Mouse (Mus musculus): ENCODE measurements at regions not wholly inside any gene's neighbourhood (a gene's known extent, or its start where the extent isn't known, plus 50 kb on each side); places are given as distances from the start of the nearest gene placed in this dataset.
A peak's percentile ranks its signal among the peaks of the same experiment; 100 is the strongest.

GRCm38 (mm10) chr12:54537690-54538319 is 118.6 kb downstream of the Sptssa start:
- Histone ChIP-seq H3K4me2 (replicated peaks) (no peak overlapping the region), H3K27me3 (no peaks in the 10 kb centered on the region), H3K4me3 (no peak overlapping the region), H3K9me3 (no peaks in the 10 kb centered on the region), H3K4me1 (0 out of 2 replicates have a peak, but pooled peaks cover 8% of the 10 kb centered on the region), H3K9ac (no peak overlapping the region), H3K27ac (no peak overlapping the region), H3K36me3 (no peaks in the 10 kb centered on the region)
- 84% methylated on average over 7 of the region's 7 CpGs for WGBS
- ATAC-seq (ENCODE audit: low FRiP score, low read depth) = no peak

- no peaks in the 10 kb centered on the region for H3K9me3 ChIP-seq
- H3K36me3 ChIP-seq = no peaks in the 10 kb centered on the region
- H3K4me3 ChIP-seq = no peak overlapping the region
- no peak overlapping the region for H3K4me2 ChIP-seq (replicated peaks)
- 65% methylated on average over 7 of the region's 7 CpGs for WGBS
- no peak for ATAC-seq (ENCODE audit: low FRiP score, low read depth)
- no peaks in the 10 kb centered on the region for H3K27me3 ChIP-seq
- no peak overlapping the region for H3K9ac ChIP-seq
- H3K27ac ChIP-seq = 0 out of 2 replicates have a peak overlapping the region, but pooled peaks have one; percentile 3
- H3K4me1 ChIP-seq = 0 out of 2 replicates have a peak, but pooled peaks cover 8% of the 10 kb centered on the region
These were observed 119.4 kb downstream of the Sptssa start for GRCm38 (mm10) chr12:54537022-54537421.

DNA sequence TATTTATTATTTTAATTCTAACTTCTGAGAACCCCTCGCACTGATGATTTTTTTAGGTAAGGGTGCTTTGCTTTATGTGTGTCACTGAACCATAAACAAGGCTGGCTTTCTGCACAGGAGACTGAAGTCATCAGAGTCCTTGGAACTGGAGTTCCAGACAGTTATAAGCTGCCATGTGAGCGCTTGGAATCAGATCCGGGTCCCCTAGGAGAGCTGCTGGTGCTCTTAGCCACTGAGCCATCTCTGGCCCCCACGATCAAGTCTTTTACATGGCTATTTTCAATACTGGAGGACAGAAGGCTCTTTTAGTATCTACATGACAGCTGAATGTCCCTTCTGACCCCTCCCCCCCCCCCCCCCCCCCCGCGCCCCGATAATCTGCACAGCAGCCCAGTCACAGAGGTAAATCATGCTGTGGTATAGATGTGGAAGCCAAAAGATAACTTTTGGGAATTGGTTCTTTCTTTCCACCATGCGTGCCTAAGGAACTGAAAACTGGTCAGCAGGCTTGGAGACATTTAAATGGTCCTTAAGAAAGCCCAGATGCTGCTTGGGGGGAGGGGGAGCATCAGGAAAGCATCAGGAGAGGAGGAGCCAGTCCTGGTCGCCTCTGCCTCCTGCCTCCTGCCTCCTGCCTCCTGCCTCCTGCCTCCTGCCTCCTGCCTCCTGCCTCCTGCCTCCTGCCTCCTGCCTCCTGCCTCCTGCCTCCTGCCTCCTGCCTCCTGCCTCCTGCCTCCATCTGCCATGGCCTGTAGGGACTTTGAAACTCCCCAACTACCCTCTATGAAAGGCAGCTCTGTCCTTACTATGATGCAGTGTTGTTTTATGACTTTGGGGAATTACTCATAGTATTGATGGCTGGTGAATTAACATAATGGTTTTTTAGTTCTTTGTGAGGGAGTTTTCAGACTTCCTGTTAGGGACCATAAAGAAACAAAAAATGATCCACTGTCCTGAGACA is 120.5 kb downstream of the Sptssa start:
- no peak overlapping the region for H3K4me2 ChIP-seq (replicated peaks)
- H3K4me1 ChIP-seq = 0 out of 2 replicates have a peak, but pooled peaks cover 8% of the 10 kb centered on the region
- H3K27me3 ChIP-seq = no peaks in the 10 kb centered on the region
- H3K9ac ChIP-seq = no peak overlapping the region
- WGBS = 47% methylated on average over 8 of the region's 9 CpGs
- no peaks in the 10 kb centered on the region for H3K9me3 ChIP-seq
- no peak for ATAC-seq (ENCODE audit: low FRiP score, low read depth)
- H3K4me3 ChIP-seq = no peak overlapping the region
- H3K27ac ChIP-seq = no peak overlapping the region; the same call in 1 of the 2 replicates
- H3K36me3 ChIP-seq = no peaks in the 10 kb centered on the region

DNA sequence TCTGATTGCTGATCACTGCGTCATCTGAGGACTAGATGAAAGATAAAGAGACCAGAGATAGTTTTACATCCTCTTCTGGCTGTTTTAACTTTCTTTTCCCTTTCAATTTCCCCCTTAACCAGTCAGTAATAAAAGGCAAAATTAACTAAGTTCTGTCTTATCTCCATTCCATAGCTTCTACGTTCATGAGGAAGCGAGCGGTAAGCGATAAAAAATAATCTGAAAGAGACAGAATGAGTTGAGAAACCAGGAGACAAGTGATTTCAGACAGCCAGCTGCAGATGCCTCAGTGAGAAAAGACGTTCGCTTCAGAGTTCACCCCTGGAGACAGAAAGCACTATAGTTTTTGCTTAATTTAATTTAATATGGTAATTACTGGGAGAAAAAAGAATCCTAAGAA is 121.5 kb downstream of the Sptssa start:
- H3K9me3 ChIP-seq = no peaks in the 10 kb centered on the region
- ATAC-seq (ENCODE audit: low FRiP score, low read depth) = no peak
- no peaks in the 10 kb centered on the region for H3K27me3 ChIP-seq
- H3K9ac ChIP-seq = no peak overlapping the region
- H3K4me3 ChIP-seq = no peak overlapping the region
- H3K27ac ChIP-seq = no peak overlapping the region
- H3K4me2 ChIP-seq (replicated peaks) = no peak overlapping the region
- no peaks in the 10 kb centered on the region for H3K36me3 ChIP-seq
- H3K4me1 ChIP-seq = 0 out of 2 replicates have a peak, but pooled peaks cover 8% of the 10 kb centered on the region
- WGBS = 64% methylated on average over 7 of the region's 7 CpGs

GRCm38 (mm10) chr12:54533134-54533533 is 123.2 kb downstream of the Sptssa start:
- Histone ChIP-seq H3K27me3 (no peaks in the 10 kb centered on the region), H3K36me3 (no peaks in the 10 kb centered on the region), H3K27ac (no peak overlapping the region), H3K4me3 (no peak overlapping the region), H3K4me1 (0 out of 2 replicates have a peak, but pooled peaks cover 8% of the 10 kb centered on the region), H3K9ac (no peak overlapping the region), H3K9me3 (no peaks in the 10 kb centered on the region), H3K4me2 (replicated peaks) (no peak overlapping the region)
- no peak for ATAC-seq (ENCODE audit: low FRiP score, low read depth)
- WGBS = 55% methylated on average over 5 of the region's 5 CpGs

DNA sequence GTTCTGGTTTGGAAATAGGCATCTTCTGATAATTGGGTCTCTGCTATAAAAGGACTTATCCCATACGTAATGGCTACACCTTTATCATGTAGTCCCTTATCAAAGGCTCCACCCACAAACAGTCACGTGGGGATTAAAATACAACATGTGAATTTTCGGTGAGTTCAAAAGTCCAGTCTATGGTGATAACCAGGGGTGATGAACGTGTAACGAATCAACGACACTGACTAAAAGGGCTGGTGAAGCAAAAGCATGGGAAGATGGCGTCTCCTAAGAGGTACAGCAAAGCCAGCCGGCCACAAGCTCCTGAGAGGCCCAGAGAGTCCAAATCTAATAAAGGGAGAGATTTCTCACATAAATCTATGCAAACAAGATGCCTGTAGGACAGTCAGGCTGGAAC is 124.3 kb downstream of the Sptssa start:
- H3K9ac ChIP-seq = no peak overlapping the region
- H3K4me3 ChIP-seq = no peak overlapping the region
- no peaks in the 10 kb centered on the region for H3K27me3 ChIP-seq
- no peak for ATAC-seq (ENCODE audit: low FRiP score, low read depth)
- H3K4me2 ChIP-seq (replicated peaks) = no peak overlapping the region
- H3K36me3 ChIP-seq = no peaks in the 10 kb centered on the region
- H3K4me1 ChIP-seq = 0 out of 2 replicates have a peak, but pooled peaks cover 8% of the 10 kb centered on the region
- 89% methylated on average over 8 of the region's 8 CpGs for WGBS
- no peaks in the 10 kb centered on the region for H3K9me3 ChIP-seq
- no peak overlapping the region for H3K27ac ChIP-seq

DNA sequence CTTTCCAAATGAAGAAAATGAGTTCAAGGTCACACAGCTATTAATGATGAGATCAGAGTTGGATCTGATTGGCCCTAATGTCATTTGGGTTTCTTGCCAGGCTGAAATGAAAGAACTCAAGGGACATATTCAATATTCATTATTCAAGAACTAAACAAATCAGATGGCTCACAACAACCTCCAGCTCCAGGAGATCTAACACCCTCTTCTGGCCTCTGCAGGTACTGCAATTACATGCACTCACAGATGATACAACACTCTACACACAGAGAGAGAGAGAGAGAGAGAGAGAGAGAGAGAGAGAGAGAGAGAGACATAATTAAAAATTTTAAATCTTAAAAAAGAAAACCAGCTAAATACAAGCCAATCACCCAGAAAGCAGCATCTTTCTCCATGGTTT is 128.3 kb downstream of the Sptssa start:
- H3K9ac ChIP-seq = no peak overlapping the region
- no peak for ATAC-seq (ENCODE audit: low FRiP score, low read depth)
- H3K4me3 ChIP-seq = no peak overlapping the region
- H3K4me2 ChIP-seq (replicated peaks) = no peak overlapping the region
- no peaks in the 10 kb centered on the region for H3K4me1 ChIP-seq
- no peaks in the 10 kb centered on the region for H3K9me3 ChIP-seq
- H3K36me3 ChIP-seq = no peaks in the 10 kb centered on the region
- H3K27ac ChIP-seq = no peak overlapping the region
- no peaks in the 10 kb centered on the region for H3K27me3 ChIP-seq

DNA sequence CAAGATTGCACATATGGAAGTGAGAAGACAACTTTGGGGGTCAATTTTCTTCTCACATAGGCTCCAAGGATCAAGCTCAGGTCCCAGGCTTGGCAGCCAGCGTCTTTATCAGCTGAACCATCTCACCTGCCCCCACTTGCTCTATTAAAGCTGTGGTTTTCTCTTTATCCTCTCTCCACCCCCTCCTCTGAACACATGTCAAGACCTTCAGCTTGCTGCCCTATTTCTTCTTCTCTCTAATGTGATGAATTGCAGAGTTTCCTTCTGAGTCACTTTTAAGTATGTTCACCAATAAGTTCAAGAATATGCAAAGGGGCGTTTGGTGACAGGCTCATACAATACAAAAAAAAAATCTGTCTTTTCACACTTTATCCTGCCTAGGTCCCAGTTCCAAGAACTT is 128.8 kb downstream of the Sptssa start:
- no peak for ATAC-seq (ENCODE audit: low FRiP score, low read depth)
- no peak overlapping the region for H3K27ac ChIP-seq
- H3K4me2 ChIP-seq (replicated peaks) = no peak overlapping the region
- no peak overlapping the region for H3K4me3 ChIP-seq
- H3K36me3 ChIP-seq = no peaks in the 10 kb centered on the region
- no peaks in the 10 kb centered on the region for H3K9me3 ChIP-seq
- no peaks in the 10 kb centered on the region for H3K4me1 ChIP-seq
- H3K9ac ChIP-seq = no peak overlapping the region
- no peaks in the 10 kb centered on the region for H3K27me3 ChIP-seq
- 74% methylated on average over 2 of the region's 2 CpGs for WGBS

GRCm38 (mm10) chr12:54520406-54520805 is 136.0 kb downstream of the Sptssa start:
- no peak overlapping the region for H3K4me3 ChIP-seq
- H3K9ac ChIP-seq = no peak overlapping the region
- no peaks in the 10 kb centered on the region for H3K27me3 ChIP-seq
- no peak for ATAC-seq (ENCODE audit: low FRiP score, low read depth)
- H3K4me2 ChIP-seq (replicated peaks) = no peak overlapping the region
- no peak overlapping the region for H3K27ac ChIP-seq
- H3K9me3 ChIP-seq = no peaks in the 10 kb centered on the region; the same call in 1 of the 2 replicates
- H3K36me3 ChIP-seq = no peaks in the 10 kb centered on the region
- 0 out of 2 replicates have a peak, but pooled peaks cover 4% of the 10 kb centered on the region for H3K4me1 ChIP-seq
- WGBS = 24% methylated on average over 4 of the region's 4 CpGs

GRCm38 (mm10) chr12:54519370-54519769 is 137.0 kb downstream of the Sptssa start:
- Histone ChIP-seq H3K4me1 (0 out of 2 replicates have a peak, but pooled peaks cover 4% of the 10 kb centered on the region), H3K9me3 (no peaks in the 10 kb centered on the region; the same call in 1 of the 2 replicates), H3K4me3 (no peak overlapping the region), H3K9ac (no peak overlapping the region), H3K36me3 (no peaks in the 10 kb centered on the region), H3K4me2 (replicated peaks) (no peak overlapping the region), H3K27ac (no peak overlapping the region), H3K27me3 (no peaks in the 10 kb centered on the region)
- WGBS = 84% methylated on average over 3 of the region's 3 CpGs
- no peak for ATAC-seq (ENCODE audit: low FRiP score, low read depth)

DNA sequence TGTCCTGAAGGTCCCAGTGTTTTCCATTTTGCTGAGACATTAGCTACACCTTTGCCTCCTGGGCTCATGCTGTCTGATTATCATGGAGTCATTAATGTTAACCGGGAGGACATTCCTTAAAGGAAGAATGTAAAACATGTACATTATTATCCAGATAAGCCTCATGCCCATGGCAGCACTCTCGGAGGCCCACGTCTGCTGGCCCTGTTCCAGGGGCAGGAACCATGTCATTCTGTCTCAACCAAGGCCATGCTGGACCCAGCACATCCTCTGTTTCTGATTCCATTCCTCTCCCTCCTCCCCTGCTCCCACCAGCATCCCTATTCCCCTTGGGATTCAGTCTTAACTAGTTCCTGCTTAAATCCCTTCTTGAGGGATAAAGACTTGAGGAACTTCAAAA is 139.1 kb downstream of the Sptssa start:
- Histone ChIP-seq H3K36me3 (no peaks in the 10 kb centered on the region), H3K9me3 (no peaks in the 10 kb centered on the region; the same call in 1 of the 2 replicates), H3K27me3 (no peaks in the 10 kb centered on the region), H3K27ac (no peak overlapping the region), H3K4me3 (no peak overlapping the region), H3K4me2 (replicated peaks) (no peak overlapping the region), H3K9ac (no peak overlapping the region), H3K4me1 (0 out of 2 replicates have a peak, but pooled peaks cover 4% of the 10 kb centered on the region)
- WGBS = 54% methylated on average over 3 of the region's 3 CpGs
- ATAC-seq (ENCODE audit: low FRiP score, low read depth) = no peak

DNA sequence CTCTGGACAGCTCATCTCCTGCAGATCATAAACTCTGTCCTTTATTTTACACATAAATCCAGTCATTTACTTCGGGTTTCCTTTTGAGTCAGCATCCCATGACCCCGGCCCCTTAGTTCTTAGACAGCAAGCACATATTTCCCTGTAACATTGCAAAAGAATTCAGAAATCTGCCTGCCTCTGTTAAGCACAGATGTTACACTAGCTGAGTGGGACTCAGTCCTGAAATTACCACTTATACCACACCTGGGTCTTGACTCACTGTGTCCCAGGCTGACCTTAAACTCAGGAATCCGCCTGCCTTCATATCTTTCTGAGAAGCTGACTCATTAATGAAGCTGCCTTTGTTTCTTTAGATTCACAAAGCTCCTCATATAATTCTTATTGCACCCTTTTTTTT is 139.9 kb downstream of the Sptssa start:
- Histone ChIP-seq H3K27me3 (no peaks in the 10 kb centered on the region), H3K9ac (no peak overlapping the region), H3K4me3 (no peak overlapping the region), H3K4me1 (0 out of 2 replicates have a peak, but pooled peaks cover 4% of the 10 kb centered on the region), H3K4me2 (replicated peaks) (no peak overlapping the region), H3K36me3 (no peaks in the 10 kb centered on the region), H3K27ac (no peak overlapping the region), H3K9me3 (no peaks in the 10 kb centered on the region; the same call in 1 of the 2 replicates)
- 42% methylated on average over 3 of the region's 3 CpGs for WGBS
- no peak for ATAC-seq (ENCODE audit: low FRiP score, low read depth)

Measured in limb, embryonic 13.5 days (tissue).